Mouse (Mus musculus) ovary, postnatal 36 days (tissue): ENCODE measurements around the gene Pik3r3.

ENCODE experiments used
- DNase-seq: peaks from one replicate; pipeline ENCODE4 v3.0.0; 2022; ENCODE audit warnings: low spot score, mixed read lengths

Gene Pik3r3

GRCm38 (mm10) chr4:116220071-116220650 lies 1.3 kb upstream of the Pik3r3 start:
- DNase-seq, result no peak

GRCm38 (mm10) chr4:116220780-116221139 lies 658 bp upstream of the Pik3r3 start:
- DNase-seq, result no peak

GRCm38 (mm10) chr4:116221996-116222842 lies 801 bp downstream of the Pik3r3 start:
- no peak for DNase-seq

GRCm38 (mm10) chr4:116222843-116223119 lies 1.4 kb downstream of the Pik3r3 start:
- no peak for DNase-seq

- DNase-seq, result no peak
These were observed 22.0 kb downstream of the Pik3r3 start for GRCm38 (mm10) chr4:116243377-116243776.

- DNase-seq, result no peak
These were observed 22.8 kb downstream of the Pik3r3 start for GRCm38 (mm10) chr4:116244240-116244639.

- DNase-seq, result peak; percentile 36
These were observed 24.5 kb downstream of the Pik3r3 start for GRCm38 (mm10) chr4:116245926-116246325.

- no peak for DNase-seq
These were observed 28.6 kb downstream of the Pik3r3 start for GRCm38 (mm10) chr4:116249986-116250385.

- DNase-seq, result no peak
These were observed 46.8 kb downstream of the Pik3r3 start for GRCm38 (mm10) chr4:116268220-116268619.

- DNase-seq, result no peak
These were observed 60.8 kb downstream of the Pik3r3 start for GRCm38 (mm10) chr4:116282211-116282610.

GRCm38 (mm10) chr4:116291561-116291960 lies 70.1 kb downstream of the Pik3r3 start:
- no peak for DNase-seq

- no peak for DNase-seq
These were observed 71.9 kb downstream of the Pik3r3 start for GRCm38 (mm10) chr4:116293296-116293695.

GRCm38 (mm10) chr4:116300878-116301355 lies 79.5 kb downstream of the Pik3r3 start:
- no peak for DNase-seq

GRCm38 (mm10) chr4:116304551-116304950 lies 83.1 kb downstream of the Pik3r3 start:
- DNase-seq, result no peak

GRCm38 (mm10) chr4:116317575-116317974 lies 96.2 kb downstream of the Pik3r3 start:
- no peak for DNase-seq

GRCm38 (mm10) chr4:116322127-116322526 lies 100.7 kb downstream of the Pik3r3 start:
- no peak for DNase-seq

GRCm38 (mm10) chr4:116329256-116329655 lies 107.8 kb downstream of the Pik3r3 start:
- no peak for DNase-seq

GRCm38 (mm10) chr4:116336294-116336693 lies 114.9 kb downstream of the Pik3r3 start:
- DNase-seq, result no peak

- peak; percentile 14 for DNase-seq
These were observed 120.7 kb downstream of the Pik3r3 start for GRCm38 (mm10) chr4:116342119-116342518.

GRCm38 (mm10) chr4:116352496-116352895 lies 131.1 kb downstream of the Pik3r3 start:
- no peak for DNase-seq
